ENCODE assay signal across 12 mouse cellular contexts in the genomic region with DNA sequence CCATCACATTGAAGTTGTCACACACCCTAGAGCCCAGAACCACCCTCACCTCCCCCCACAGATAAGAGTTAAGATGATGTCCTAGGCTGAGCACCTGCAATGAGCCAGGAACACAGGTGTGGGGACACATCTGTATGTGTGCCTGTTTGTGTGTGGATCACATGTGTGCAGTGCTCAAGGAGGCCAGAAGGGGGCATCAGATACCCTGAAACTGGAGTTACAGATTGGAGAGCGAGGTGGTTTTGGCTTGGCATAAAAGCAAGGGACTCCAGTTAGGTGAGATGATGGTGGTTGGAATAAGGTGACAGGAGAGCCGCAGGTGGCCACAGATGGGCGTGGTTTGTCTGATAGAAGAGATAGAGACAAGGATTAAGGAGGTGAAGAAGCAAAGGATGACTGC. TPM values are rescaled to one million over a fixed set of nuclear protein-coding genes. Genes with fewer than 3 reads are reported as not detected.
DNase-seq lines count a peak whose midpoint lies in the region; ATAC-seq and TF ChIP-seq lines count a peak whose summit lies in the region.
"Had no signal": no experiment of that assay in that cellular context is flagged by ENCODE, and none has a peak within 500 bp of the region (broad histone marks: within the 10 kb centered on the region; RNA-seq: fewer than 3 reads in every experiment).

No protein-coding gene starts in this region.

- whole genome bisulfite sequencing in heart, embryonic 12.5 days: 90% methylated on average over 3 of the region's 3 CpGs

- H3K9me3 ChIP-seq in CH12.LX (replicated peaks; ENCODE audit: low read length): peaks cover 60% of the 10 kb centered on the region
- H3K9me3 ChIP-seq in heart, embryonic 12.5 days (replicated peaks): peaks cover 7% of the 10 kb centered on the region; the same call in 1 of the 2 replicates
- H3K9me3 ChIP-seq: embryonic facial prominence, embryonic 15.5 days; hindbrain, embryonic 15.5 days had no signal

- TF ChIP-seq RAD21 in CH12.LX (IDR thresholded peaks at IDR 0.05; ENCODE audit: low read depth, low read length): peak; percentile 16

- in situ Hi-C loops in CH12.LX (cut with MboI; ENCODE audit: low pct_ligation_motif_present, low pct_unique_long_range_greater_than_20kb, low sequenced_read_pairs): loop anchor here (25.0 kb wide), 1 partner anchor 331 kb away; no protein-coding TSS in a partner anchor

- H3K27ac ChIP-seq in CH12.LX (ENCODE audit: insufficient read depth, low read depth): no peak overlapping the region
- no peak overlapping the region for H3K27ac ChIP-seq in heart, embryonic 12.5 days (ENCODE audit: poor library complexity, severe bottlenecking)
- H3K27ac ChIP-seq: embryonic facial prominence, embryonic 15.5 days; hindbrain, embryonic 15.5 days had no signal

- no peaks in the 10 kb centered on the region for H3K79me2 ChIP-seq in CH12.LX (replicated peaks; ENCODE audit: control insufficient read depth, extremely low read depth, insufficient read depth, poor library complexity, severe bottlenecking)

- TF ChIP-seq EP300 in CH12.LX (IDR thresholded peaks at IDR 0.05; ENCODE audit: low read length): no peak

- peaks cover 14% of the 10 kb centered on the region for H3K27me3 ChIP-seq in CH12.LX (replicated peaks)
- H3K27me3 ChIP-seq in heart, embryonic 12.5 days (replicated peaks): peaks cover 5% of the 10 kb centered on the region; the same call in 1 of the 2 replicates

- intact Hi-C loops in left cerebral cortex, postnatal 4 days (cut with DNase I): loop anchor here (5.0 kb wide), 1 partner anchor 331 kb away; no protein-coding TSS in a partner anchor

- TF ChIP-seq POLR2A in CH12.LX (IDR thresholded peaks at IDR 0.05; ENCODE audit: low read depth, low read length): no peak

- dilution Hi-C loops in CH12.LX (cut with MboI; ENCODE audit: extremely low pct_ligation_motif_present, extremely low pct_unique_long_range_greater_than_20kb, low sequenced_read_pairs): no loop called here

- no peaks in the 10 kb centered on the region for H3K36me3 ChIP-seq in CH12.LX (replicated peaks in 1 of 2; ENCODE audit: control insufficient read depth in 1 of 2, insufficient read depth in 1 of 2, low read length in 1 of 2)
- H3K36me3 ChIP-seq in heart, embryonic 12.5 days: no peaks in the 10 kb centered on the region
- H3K36me3 ChIP-seq: embryonic facial prominence, embryonic 15.5 days; hindbrain, embryonic 15.5 days had no signal

- H3K4me1 ChIP-seq in CH12.LX (ENCODE audit: control insufficient read depth in 1 of 2, insufficient read depth in 2 of 2): no peaks in the 10 kb centered on the region
- peaks cover 27% of the 10 kb centered on the region for H3K4me1 ChIP-seq in heart, embryonic 12.5 days (replicated peaks)

- H3K4me2 ChIP-seq in CH12.LX (ENCODE audit: insufficient read depth, low read depth, poor library complexity, severe bottlenecking): no peak overlapping the region
- H3K4me2 ChIP-seq in heart, embryonic 12.5 days: no peak overlapping the region
- H3K4me2 ChIP-seq: embryonic facial prominence, embryonic 15.5 days; hindbrain, embryonic 15.5 days had no signal

- H3K9ac ChIP-seq in CH12.LX (ENCODE audit: insufficient read depth, low read depth): no peak overlapping the region
- H3K9ac ChIP-seq in heart, embryonic 12.5 days: no peak overlapping the region
- H3K9ac ChIP-seq: embryonic facial prominence, embryonic 15.5 days; hindbrain, embryonic 15.5 days had no signal

- no peak for ATAC-seq in granulocyte monocyte progenitor cell, adult 5-6 weeks (replicated peaks; ENCODE audit: poor library complexity, severe bottlenecking)
- ATAC-seq in heart, embryonic 12.5 days (ENCODE audit: insufficient number of reproducible peaks, low FRiP score): no peak

- TF ChIP-seq CTCF in CH12.LX (conservative IDR thresholded peaks at IDR 0.05 in 1 of 2, IDR thresholded peaks at IDR 0.05 in 1 of 2; ENCODE audit: low read depth in 2 of 2, low read length in 2 of 2): peak in 1 of 2 experiments; percentile 34; a peak in 1 of 4 replicates

- H3K4me3 ChIP-seq in CH12.LX (replicated peaks in 1 of 3; ENCODE audit: low read depth in 2 of 3, low read length in 2 of 3, poor library complexity in 1 of 3): no peak overlapping the region
- no peak overlapping the region for H3K4me3 ChIP-seq in heart, embryonic 12.5 days
- H3K4me3 ChIP-seq: embryonic facial prominence, embryonic 15.5 days; hindbrain, embryonic 15.5 days; megakaryocyte, embryonic 14.5 days had no signal

- DNase-seq in embryo, embryonic 11 days: peak; percentile 26
- no peak for DNase-seq in embryo, embryonic 9.5 days (ENCODE audit: extremely low spot score)
- peak; percentile 33 for DNase-seq in left cerebral cortex, postnatal 4 days
- no peak for DNase-seq in left cerebral cortex, adult 9 months (ENCODE audit: low spot score in 2 of 2)
- DNase-seq in CH12.LX (ENCODE audit: extremely low read depth): no peak
- DNase-seq in induced T-regulatory cell, adult 2 months (ENCODE audit: low read depth): peak; percentile 21
- DNase-seq: gastrocnemius, postnatal 36 days had no signal

TF ChIP-seq in CH12.LX, 34 proteins besides CTCF, POLR2A, EP300 and RAD21:
- no peak for TF ChIP-seq TBP (conservative IDR thresholded peaks at IDR 0.05; ENCODE audit: low read depth, low read length)
- no peak for TF ChIP-seq KAT2A (IDR thresholded peaks at IDR 0.05; ENCODE audit: insufficient replicate concordance, low read length)
- no peak for TF ChIP-seq ZKSCAN1 (IDR thresholded peaks at IDR 0.05; ENCODE audit: borderline replicate concordance, low read depth, low read length)
- TF ChIP-seq BHLHE40 (IDR thresholded peaks at IDR 0.05; ENCODE audit: low read depth, low read length): no peak
- no peak for TF ChIP-seq JUND (conservative IDR thresholded peaks at IDR 0.05; ENCODE audit: low read depth, low read length)
- TF ChIP-seq TCF12 (IDR thresholded peaks at IDR 0.05; ENCODE audit: low read depth, low read length): no peak
- TF ChIP-seq ELF1 (IDR thresholded peaks at IDR 0.05; ENCODE audit: low read depth, low read length): no peak
- TF ChIP-seq CHD2 (IDR thresholded peaks at IDR 0.05; ENCODE audit: low read length): no peak
- no peak for TF ChIP-seq MAFK (IDR thresholded peaks at IDR 0.05; ENCODE audit: insufficient replicate concordance, low read length)
- TF ChIP-seq SMC3 (IDR thresholded peaks at IDR 0.05; ENCODE audit: low read depth, low read length): no peak
- no peak for TF ChIP-seq MAZ (IDR thresholded peaks at IDR 0.05; ENCODE audit: low read depth, low read length)
- no peak for TF ChIP-seq ZNF384 (IDR thresholded peaks at IDR 0.05; ENCODE audit: low read depth, low read length)
- TF ChIP-seq MXI1 (IDR thresholded peaks at IDR 0.05; ENCODE audit: low read depth, low read length): no peak

RNA-seq across cellular contexts. Expression of a gene that starts 4.2 kb away (rescaled TPM):
- total RNA-seq in left cerebral cortex, postnatal 4 days (2021): 10 to 100 TPM; 12.6 to 15.2 TPM
- total RNA-seq in CH12.LX (2012; rRNA removed): not detected in 2 replicates
- total RNA-seq in CH12.LX (2014; rRNA removed): not detected in 2 replicates
- polyA plus RNA-seq in CH12.LX (2012; ENCODE audit: insufficient read length, low read depth): not detected in 2 replicates
- not detected in 2 replicates for total RNA-seq in granulocyte monocyte progenitor cell, adult 5-6 weeks (2014; fragmentation: Nextera tagmentation)
- total RNA-seq in granulocyte monocyte progenitor cell, adult 5-6 weeks (2017): not detected in 2 replicates
- polyA plus RNA-seq in heart, embryonic 12.5 days (2016; fragmentation: Nextera tagmentation; extraction: Ambion mirVana): 19.3 and 22.4 TPM in 2 replicates

Comparison
In these comparisons a context has a peak if more than half of its experiments do, and no peak if none do; other contexts are left out.
1. DNase-seq: peak in embryo, embryonic 11 days (single experiment), left cerebral cortex, postnatal 4 days (single experiment) and induced T-regulatory cell, adult 2 months (single experiment); none in embryo, embryonic 9.5 days (single experiment), left cerebral cortex, adult 9 months (0 of 2) and CH12.LX (single experiment).
2. RNA of a gene that starts 4.2 kb away (total RNA-seq): 12.6 to 15.2 TPM in left cerebral cortex, postnatal 4 days; not detected in CH12.LX and not detected in granulocyte monocyte progenitor cell, adult 5-6 weeks; every median in the first group is over 10 times any median in the second.